Mouse (Mus musculus) kidney, postnatal 4 days (tissue): ENCODE data around the gene Thy1.

Experiments
- DNase-seq, 2 experiments: peaks; one replicate each; pipeline ENCODE4 v3.0.0; 2021; ENCODE audit warnings: mixed read lengths in 2 of 2

Gene Thy1

DNA sequence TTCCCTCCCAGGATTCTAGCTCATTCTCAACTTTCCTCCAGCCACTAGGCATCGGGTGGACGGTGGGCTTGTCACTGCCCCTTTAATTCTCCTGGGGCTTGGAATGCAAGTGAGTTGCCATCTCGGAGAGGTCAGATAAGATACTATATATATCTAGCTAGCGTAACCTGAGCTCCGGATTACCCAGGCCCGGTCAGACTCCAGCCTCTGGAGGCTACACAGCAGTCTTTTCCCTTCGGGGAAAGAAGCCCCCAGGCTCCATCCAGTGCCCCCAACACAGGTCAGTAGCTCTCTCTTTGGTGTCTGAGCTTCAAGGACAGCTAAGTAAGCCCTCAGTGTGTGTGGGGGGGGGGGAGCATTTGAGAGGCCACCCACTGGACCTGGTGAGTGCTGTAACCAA, 26.1 kb downstream of the Thy1 start:
- DNase-seq, result peak in 1 of 2 experiments; percentile 1

DNA sequence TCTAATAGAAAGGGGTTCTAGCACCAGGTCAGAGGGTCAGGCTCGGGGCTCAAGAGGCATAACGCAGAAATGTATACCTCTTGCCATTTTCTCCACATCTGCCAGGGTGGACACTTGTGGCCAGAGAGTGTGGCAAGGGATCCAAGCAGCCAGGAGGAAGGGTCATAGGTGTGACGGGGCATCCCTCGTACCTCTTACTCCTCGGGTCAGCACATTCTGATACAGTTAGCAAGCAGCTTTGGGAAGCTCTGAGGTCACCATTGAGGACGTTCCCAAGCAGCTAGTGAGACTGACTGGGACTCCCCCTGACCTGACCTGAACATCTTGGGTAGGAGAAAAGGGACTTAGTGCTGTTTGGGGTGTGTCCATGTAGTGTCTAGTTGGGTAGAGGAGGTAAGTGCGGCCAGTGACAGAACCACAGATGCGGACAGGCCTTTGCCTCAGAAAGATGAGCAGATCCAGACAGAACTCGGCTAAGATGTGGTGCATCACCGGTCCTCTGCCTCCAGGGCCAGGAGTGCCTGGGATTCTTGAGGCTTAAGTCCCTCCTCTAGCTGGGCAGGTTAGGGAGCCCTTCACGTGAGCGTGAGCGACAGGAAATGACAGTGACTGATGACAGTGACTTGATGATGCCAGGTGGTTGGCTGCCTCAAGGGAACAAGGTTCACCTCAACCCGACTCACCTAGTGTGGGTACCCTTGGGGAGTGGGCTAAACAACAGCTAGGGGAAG, 27.1 kb downstream of the Thy1 start:
- peak in 1 of 2 experiments; percentile 3 for DNase-seq

- DNase-seq, result peak in 1 of 2 experiments; percentile 15
Observed at GRCm38 (mm10) chr9:44070844-44071231, 27.7 kb downstream of the Thy1 start.

DNA sequence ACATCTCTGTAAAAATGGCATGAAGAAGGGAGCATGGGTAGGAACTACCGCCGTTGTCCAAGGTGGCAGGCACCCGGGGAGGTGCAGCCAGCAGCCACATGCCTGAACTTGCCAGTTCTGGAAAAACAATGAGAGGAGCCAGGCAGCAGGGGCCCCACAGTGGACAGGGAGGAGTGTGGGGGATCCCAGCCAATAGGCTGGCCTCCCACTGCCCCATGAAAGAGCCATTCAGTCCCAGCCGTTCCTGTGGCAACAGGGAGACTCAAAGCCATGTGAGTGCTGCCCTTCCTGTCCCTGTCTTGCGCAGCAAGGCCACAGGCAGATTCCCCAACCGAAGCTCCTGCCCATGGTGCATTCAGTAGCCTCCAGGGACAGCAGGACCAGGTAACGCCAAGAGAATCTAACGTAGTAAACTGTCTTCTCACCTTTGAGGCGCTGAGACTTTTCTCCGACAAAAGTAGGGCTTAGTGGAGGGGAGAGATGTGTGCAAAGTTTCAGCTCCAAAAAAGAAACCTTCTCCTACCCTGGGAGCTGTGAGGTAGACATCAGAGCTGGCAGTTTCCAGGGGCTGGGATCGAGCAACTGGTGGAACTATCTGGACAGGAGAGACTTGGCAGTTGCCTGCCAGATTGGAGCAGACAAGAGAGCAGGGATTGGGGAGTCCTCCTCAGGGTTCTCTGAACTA, 28.9 kb downstream of the Thy1 start:
- peak in 1 of 2 experiments; percentile 36 for DNase-seq

GRCm38 (mm10) chr9:44072599-44072915, 29.4 kb downstream of the Thy1 start:
- DNase-seq, result peak in 1 of 2 experiments; percentile 13

- no peak for DNase-seq
Observed at GRCm38 (mm10) chr9:44073115-44073514, 29.9 kb downstream of the Thy1 start.

- peak in 1 of 2 experiments; percentile 63 for DNase-seq
Observed at GRCm38 (mm10) chr9:44074395-44075275, 31.5 kb downstream of the Thy1 start.

DNA sequence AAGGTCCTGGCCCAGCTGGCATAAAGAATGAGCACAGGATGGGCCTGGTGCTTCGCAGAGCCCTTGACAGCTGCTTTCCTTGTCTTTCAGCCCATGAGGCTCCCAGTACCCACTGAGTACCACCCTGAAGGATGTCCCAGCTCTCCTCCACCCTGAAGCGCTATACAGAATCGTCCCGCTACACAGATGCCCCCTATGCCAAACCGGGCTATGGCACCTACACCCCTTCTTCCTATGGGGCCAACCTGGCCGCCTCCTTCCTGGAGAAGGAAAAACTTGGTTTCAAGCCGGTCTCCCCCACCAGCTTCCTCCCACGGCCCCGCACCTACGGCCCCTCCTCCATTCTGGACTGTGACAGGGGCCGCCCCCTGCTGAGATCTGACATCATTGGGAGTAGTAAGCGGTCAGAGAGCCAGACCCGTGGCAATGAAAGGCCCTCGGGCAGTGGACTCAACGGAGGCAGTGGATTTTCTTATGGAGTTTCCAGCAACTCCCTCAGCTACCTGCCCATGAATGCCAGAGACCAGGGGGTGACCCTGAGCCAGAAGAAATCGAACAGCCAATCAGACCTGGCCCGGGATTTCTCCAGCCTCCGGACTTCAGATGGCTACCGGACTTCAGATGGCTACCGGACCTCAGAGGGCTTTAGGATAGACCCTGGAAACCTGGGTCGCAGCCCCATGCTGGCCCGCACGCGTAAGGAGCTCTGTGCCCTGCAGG, 32.3 kb downstream of the Thy1 start:
- DNase-seq, result peak in 1 of 2 experiments; percentile 53

GRCm38 (mm10) chr9:44075996-44076763, 33.0 kb downstream of the Thy1 start:
- no peak for DNase-seq

DNA sequence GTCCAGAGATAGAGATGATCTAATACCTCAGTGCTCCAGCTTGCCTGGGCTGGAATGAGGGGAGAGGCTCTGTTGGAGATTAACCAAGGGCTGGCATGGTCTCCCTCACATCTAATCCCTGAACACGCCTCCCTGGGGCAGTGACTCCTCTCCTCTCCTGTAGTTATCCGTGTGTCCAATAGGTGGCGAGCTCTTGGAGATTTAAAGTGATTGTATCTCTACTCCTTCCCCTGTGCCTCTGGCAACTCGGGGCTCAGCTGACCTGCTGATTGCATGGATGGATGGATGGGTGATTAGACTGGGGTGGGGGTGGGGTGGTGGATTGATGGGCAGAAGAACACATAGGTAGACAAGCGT, 33.6 kb downstream of the Thy1 start:
- DNase-seq, result peak; percentile 69 to 81

DNA sequence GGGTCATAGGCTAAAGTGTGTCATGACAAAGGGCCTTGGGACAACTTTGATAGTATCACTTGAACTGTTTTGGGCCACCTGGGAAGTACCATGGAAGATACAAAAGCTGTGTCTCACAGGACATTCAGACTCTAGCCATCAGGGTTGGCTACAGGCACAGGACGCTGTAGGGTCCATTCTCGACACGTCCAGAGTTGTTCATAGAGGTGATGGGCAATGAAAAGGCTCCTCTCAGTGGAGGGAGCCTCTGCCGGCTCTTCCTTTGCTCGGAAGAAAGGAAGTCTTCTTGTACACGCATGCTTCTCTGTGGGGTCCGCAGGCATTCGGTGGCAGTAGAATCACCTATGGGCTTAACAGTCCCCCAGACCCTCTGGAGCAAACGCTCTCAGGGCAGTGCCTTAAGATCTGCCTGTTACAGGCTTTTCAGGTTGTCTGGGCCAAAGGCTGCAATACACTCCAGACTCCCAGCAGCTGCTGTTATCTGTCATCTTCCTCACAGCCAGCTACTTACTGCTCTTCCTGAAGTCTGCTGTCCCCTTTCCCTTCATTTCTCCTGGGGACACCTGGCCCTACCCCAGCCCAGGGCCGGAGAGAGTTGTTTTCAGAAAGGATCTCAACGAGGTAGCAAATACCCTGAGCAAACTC, 34.2 kb downstream of the Thy1 start:
- no peak for DNase-seq

DNA sequence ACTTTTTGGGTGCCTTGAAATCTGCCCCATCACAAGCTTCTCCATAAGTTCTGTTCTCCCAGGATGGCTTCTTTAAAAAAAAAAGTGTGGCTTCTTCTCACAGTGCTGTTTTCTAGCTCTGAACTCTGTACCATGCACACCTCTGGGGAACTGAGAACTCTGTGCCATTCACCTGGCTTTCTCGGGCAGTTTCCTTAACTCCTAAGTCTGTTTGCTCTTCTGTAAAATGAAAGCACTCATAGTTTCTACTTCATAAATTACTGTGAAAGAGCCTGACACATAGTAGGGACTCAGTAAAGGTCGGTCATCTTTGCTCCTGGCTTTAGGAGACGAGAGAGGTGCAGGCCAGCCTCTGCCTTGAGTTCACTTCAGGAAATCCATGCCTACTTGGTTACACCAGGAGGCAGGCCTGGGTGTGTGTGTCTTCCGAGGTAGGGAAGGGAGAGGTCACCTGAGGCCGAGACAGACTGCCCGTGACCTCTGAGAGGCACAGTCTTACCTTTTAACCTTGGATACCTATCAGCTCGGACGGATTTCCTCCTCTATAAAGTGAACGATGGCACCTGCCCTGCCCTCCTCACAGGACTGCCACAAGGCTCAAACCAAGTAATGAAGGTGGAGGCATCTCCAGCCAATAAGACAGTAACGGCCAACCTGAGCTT, 35.1 kb downstream of the Thy1 start:
- DNase-seq, result no peak

GRCm38 (mm10) chr9:44078955-44079756, 36.0 kb downstream of the Thy1 start:
- DNase-seq, result peak; percentile 79 to 87

DNA sequence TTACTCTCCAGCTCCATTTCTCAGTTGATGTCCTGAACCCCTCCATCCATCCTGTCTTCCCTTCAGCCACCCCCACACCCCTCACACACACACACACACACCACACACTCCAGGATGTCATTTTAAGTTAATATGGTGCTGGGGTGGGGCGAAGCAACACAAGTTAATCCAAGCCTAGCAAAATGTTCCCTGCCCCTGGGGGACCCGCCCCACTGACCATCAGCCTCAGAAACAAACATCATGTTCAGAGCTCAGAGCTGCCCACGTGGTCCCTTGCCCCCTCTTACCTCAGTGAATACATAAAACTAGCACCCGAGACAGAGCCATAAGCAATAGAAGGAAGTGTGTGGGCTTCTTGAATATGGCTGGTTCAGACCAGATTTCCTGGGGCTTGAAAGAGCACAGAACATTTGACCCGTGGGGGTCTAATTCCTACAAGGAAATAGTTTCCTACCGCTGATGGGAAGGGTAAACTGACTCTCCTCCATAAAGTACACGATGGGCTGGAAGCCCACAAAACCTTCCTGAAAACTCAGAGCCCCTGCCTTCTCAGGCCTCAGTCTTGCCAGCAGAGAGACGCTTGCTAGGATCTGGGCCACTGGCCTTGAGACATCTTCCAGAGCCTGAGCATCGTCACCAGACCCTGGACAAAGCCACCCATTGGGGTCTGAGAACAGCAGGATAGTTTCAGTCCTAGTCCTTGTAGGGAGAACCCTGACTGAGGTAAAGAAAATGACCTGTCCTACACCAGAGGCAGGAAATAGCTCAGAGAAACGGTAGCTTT, 37.0 kb downstream of the Thy1 start:
- DNase-seq, result peak; percentile 61 to 78

GRCm38 (mm10) chr9:44080953-44081352, 37.8 kb downstream of the Thy1 start:
- DNase-seq, result peak; percentile 54 to 69

DNA sequence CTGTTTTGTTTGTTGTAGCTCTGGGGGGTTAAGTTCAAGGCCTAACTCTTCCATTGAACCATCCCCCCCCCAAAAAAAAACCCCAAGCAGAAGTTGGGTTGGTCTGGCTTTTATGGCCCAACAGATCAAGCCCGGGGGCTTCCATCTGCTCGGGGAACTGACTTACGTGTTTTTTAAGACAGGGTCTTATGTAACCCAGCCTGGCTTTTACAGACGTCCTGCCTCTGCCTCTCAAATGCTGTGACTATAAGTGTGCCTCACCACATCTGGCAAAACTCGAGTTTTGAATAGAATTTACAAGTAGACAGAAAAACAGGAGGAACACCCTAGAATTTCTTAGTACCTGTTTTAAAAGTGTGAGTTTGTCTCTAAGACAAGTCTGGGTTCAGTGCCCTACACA, 38.4 kb downstream of the Thy1 start:
- DNase-seq, result no peak

GRCm38 (mm10) chr9:44082266-44082665, 39.1 kb downstream of the Thy1 start:
- no peak for DNase-seq

GRCm38 (mm10) chr9:44083392-44084121, 40.4 kb downstream of the Thy1 start:
- peak; percentile 59 to 75 for DNase-seq

GRCm38 (mm10) chr9:44084236-44084635, 41.1 kb downstream of the Thy1 start:
- DNase-seq, result no peak
